Mouse (Mus musculus): ENCODE measurements around the gene Zdhhc20. TPM values are rescaled to one million over a fixed set of nuclear protein-coding genes. Genes with fewer than 3 reads are reported as not detected.

Gene Zdhhc20
- polyA plus RNA-seq, 1 experiment from 2014 or later: 12.9 TPM

GRCm38 (mm10) chr14:57825788-57826751 lies 64.0 kb downstream of the Zdhhc20 start, which contains the start of the genes Ska3 and Mrpl57:
Ska3 (minus strand) TSS chr14:57826185.
Mrpl57 (plus strand) TSS chr14:57826234.
- Histone ChIP-seq H3K36me3 (replicated peaks; ENCODE audit: insufficient read depth, low read length) (peaks cover 13% of the 10 kb centered on the region), H3K4me1 (ENCODE audit: insufficient read depth) (peaks cover 11% of the 10 kb centered on the region), H3K9me3 (ENCODE audit: low read length) (no peaks in the 10 kb centered on the region), H3K9ac (replicated peaks) (peak within 1 kb of the TSS; percentile 92), H3K27me3 (ENCODE audit: insufficient read depth, low read length) (no peaks in the 10 kb centered on the region), H3K4me3 (ENCODE audit: low read depth, low read length) (peak within 1 kb of the TSS; percentile 76), H3K27ac (ENCODE audit: low read depth) (peak within 1 kb of the TSS; percentile 96), H3K4me2 (ENCODE audit: low read depth, low read length) (peak within 1 kb of the TSS; percentile 76)
- ATAC-seq: peak; percentile 96
- TF ChIP-seq CTCF (IDR thresholded peaks at IDR 0.05; ENCODE audit: low read depth) (no peak; the same call in 1 of the 2 replicates), EP300 (IDR thresholded peaks at IDR 0.05; ENCODE audit: low read depth) (peak; percentile 39; the same call in 1 of the 2 replicates)
- DNase-seq: peak; percentile 94
- under 1% methylated on average over 96 of the region's 96 CpGs for WGBS (ENCODE audit: insufficient replicate concordance)

- Histone ChIP-seq H3K4me2 (ENCODE audit: low read depth, low read length) (no peak overlapping the region), H3K27me3 (ENCODE audit: insufficient read depth, low read length) (no peaks in the 10 kb centered on the region), H3K36me3 (replicated peaks; ENCODE audit: insufficient read depth, low read length) (peaks cover 30% of the 10 kb centered on the region), H3K9ac (replicated peaks) (no peak overlapping the region), H3K9me3 (ENCODE audit: low read length) (no peaks in the 10 kb centered on the region), H3K27ac (ENCODE audit: low read depth) (no peak overlapping the region), H3K4me3 (ENCODE audit: low read depth, low read length) (no peak overlapping the region), H3K4me1 (ENCODE audit: insufficient read depth) (no peaks in the 10 kb centered on the region)
- WGBS (ENCODE audit: insufficient replicate concordance): 46% methylated on average over 4 of the region's 4 CpGs
- DNase-seq (no peak), ATAC-seq (no peak)
- TF ChIP-seq CTCF (IDR thresholded peaks at IDR 0.05; ENCODE audit: low read depth): no peak
- TF ChIP-seq EP300 (IDR thresholded peaks at IDR 0.05; ENCODE audit: low read depth): no peak
These were observed 69.2 kb downstream of the Zdhhc20 start for GRCm38 (mm10) chr14:57820839-57821238.

- Histone ChIP-seq H3K27me3 (ENCODE audit: insufficient read depth, low read length) (no peaks in the 10 kb centered on the region), H3K4me2 (ENCODE audit: low read depth, low read length) (no peak overlapping the region), H3K27ac (ENCODE audit: low read depth) (no peak overlapping the region), H3K4me1 (ENCODE audit: insufficient read depth) (no peaks in the 10 kb centered on the region), H3K9me3 (ENCODE audit: low read length) (no peaks in the 10 kb centered on the region), H3K9ac (replicated peaks) (no peak overlapping the region), H3K4me3 (ENCODE audit: low read depth, low read length) (no peak overlapping the region), H3K36me3 (replicated peaks; ENCODE audit: insufficient read depth, low read length) (peaks cover 43% of the 10 kb centered on the region)
- DNase-seq (no peak), ATAC-seq (no peak)
- TF ChIP-seq EP300 (IDR thresholded peaks at IDR 0.05; ENCODE audit: low read depth): no peak
- no peak for TF ChIP-seq CTCF (IDR thresholded peaks at IDR 0.05; ENCODE audit: low read depth)
- 93% methylated on average over 5 of the region's 5 CpGs for WGBS (ENCODE audit: insufficient replicate concordance)
These were observed 78.2 kb downstream of the Zdhhc20 start for GRCm38 (mm10) chr14:57811844-57812243.

- WGBS (ENCODE audit: insufficient replicate concordance): 90% methylated on average over 2 of the region's 2 CpGs
- Histone ChIP-seq H3K4me2 (ENCODE audit: low read depth, low read length) (no peak overlapping the region), H3K36me3 (replicated peaks; ENCODE audit: insufficient read depth, low read length) (peaks cover 47% of the 10 kb centered on the region), H3K27me3 (ENCODE audit: insufficient read depth, low read length) (no peaks in the 10 kb centered on the region), H3K4me1 (ENCODE audit: insufficient read depth) (no peaks in the 10 kb centered on the region), H3K27ac (ENCODE audit: low read depth) (no peak overlapping the region), H3K9ac (replicated peaks) (no peak overlapping the region), H3K9me3 (ENCODE audit: low read length) (no peaks in the 10 kb centered on the region), H3K4me3 (ENCODE audit: low read depth, low read length) (no peak overlapping the region)
- DNase-seq: no peak
- TF ChIP-seq CTCF (IDR thresholded peaks at IDR 0.05; ENCODE audit: low read depth) (no peak), EP300 (IDR thresholded peaks at IDR 0.05; ENCODE audit: low read depth) (no peak)
- no peak for ATAC-seq
These were observed 79.2 kb downstream of the Zdhhc20 start for GRCm38 (mm10) chr14:57810886-57811285.

GRCm38 (mm10) chr14:57808558-57808957 lies 81.5 kb downstream of the Zdhhc20 start:
- WGBS (ENCODE audit: insufficient replicate concordance): 60% methylated on average over 5 of the region's 5 CpGs
- no peaks in the 10 kb centered on the region for H3K27me3 ChIP-seq (ENCODE audit: insufficient read depth, low read length)
- no peaks in the 10 kb centered on the region for H3K4me1 ChIP-seq (ENCODE audit: insufficient read depth)
- H3K36me3 ChIP-seq (replicated peaks; ENCODE audit: insufficient read depth, low read length): peaks cover 64% of the 10 kb centered on the region
- H3K27ac ChIP-seq (ENCODE audit: low read depth): no peak overlapping the region
- TF ChIP-seq CTCF (IDR thresholded peaks at IDR 0.05; ENCODE audit: low read depth): peak; percentile 85
- no peak for TF ChIP-seq EP300 (IDR thresholded peaks at IDR 0.05; ENCODE audit: low read depth)
- DNase-seq (peak; percentile 29), ATAC-seq (peak; percentile 38; the same call in 1 of the 2 replicates)
- H3K9ac ChIP-seq (replicated peaks): no peak overlapping the region
- H3K9me3 ChIP-seq (ENCODE audit: low read length): no peaks in the 10 kb centered on the region
- H3K4me3 ChIP-seq (ENCODE audit: low read depth, low read length): no peak overlapping the region
- H3K4me2 ChIP-seq (ENCODE audit: low read depth, low read length): no peak overlapping the region

- no peak for TF ChIP-seq EP300 (IDR thresholded peaks at IDR 0.05; ENCODE audit: low read depth)
- TF ChIP-seq CTCF (IDR thresholded peaks at IDR 0.05; ENCODE audit: low read depth): no peak
- no peak overlapping the region for H3K4me3 ChIP-seq (ENCODE audit: low read depth, low read length)
- no peak overlapping the region for H3K4me2 ChIP-seq (ENCODE audit: low read depth, low read length)
- peaks cover 73% of the 10 kb centered on the region for H3K36me3 ChIP-seq (replicated peaks; ENCODE audit: insufficient read depth, low read length)
- H3K4me1 ChIP-seq (ENCODE audit: insufficient read depth): peaks cover 7% of the 10 kb centered on the region
- H3K27me3 ChIP-seq (ENCODE audit: insufficient read depth, low read length): no peaks in the 10 kb centered on the region
- no peak for ATAC-seq
- H3K9ac ChIP-seq (replicated peaks): no peak overlapping the region
- H3K27ac ChIP-seq (ENCODE audit: low read depth): no peak overlapping the region
- H3K9me3 ChIP-seq (ENCODE audit: low read length): no peaks in the 10 kb centered on the region
- WGBS (ENCODE audit: insufficient replicate concordance): 80% methylated on average over 4 of the region's 4 CpGs
- DNase-seq: no peak
These were observed 86.3 kb downstream of the Zdhhc20 start for GRCm38 (mm10) chr14:57803731-57804130.

All from liver, postnatal 0 days (tissue).